Mouse (Mus musculus) heart, adult 11 months (tissue): ENCODE measurements around the gene Mov10l1.

Source experiments
- DNase-seq: peaks from one replicate; pipeline ENCODE4 v3.0.0; 2022

Gene Mov10l1

DNA sequence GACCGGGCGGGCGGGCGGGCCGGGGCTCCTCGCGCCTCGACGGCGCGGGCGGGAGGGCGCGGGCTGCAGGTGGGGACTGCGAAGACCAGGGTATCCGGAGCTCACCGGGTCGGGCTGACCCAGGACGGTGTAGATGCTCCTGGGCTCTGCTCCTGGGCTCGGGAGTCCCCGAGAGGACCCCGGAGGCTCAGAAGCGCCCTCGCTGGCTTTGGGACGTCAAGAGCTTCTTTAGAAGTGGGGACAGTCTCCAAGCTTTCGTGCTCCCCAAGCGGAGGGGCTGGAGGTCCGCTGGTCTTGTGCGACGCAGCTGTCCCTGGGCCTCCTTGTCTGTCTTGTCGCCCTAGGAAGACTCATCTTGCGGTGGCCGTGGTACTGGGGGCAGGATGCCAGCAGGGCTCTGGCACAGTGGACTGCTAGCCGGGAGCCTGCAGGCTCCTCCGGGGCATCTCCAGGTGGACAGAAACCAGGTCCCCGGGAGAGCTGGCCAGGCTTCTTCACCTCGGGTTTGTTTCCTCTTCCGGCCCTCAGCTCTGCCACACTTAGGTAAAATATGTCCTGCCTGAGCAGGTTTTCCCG is 93.5 kb downstream of the Mov10l1 start:
- DNase-seq, result peak; percentile 96

GRCm38 (mm10) chr15:89078208-89078836 is 95.6 kb downstream of the Mov10l1 start:
- peak; percentile 97 for DNase-seq

DNA sequence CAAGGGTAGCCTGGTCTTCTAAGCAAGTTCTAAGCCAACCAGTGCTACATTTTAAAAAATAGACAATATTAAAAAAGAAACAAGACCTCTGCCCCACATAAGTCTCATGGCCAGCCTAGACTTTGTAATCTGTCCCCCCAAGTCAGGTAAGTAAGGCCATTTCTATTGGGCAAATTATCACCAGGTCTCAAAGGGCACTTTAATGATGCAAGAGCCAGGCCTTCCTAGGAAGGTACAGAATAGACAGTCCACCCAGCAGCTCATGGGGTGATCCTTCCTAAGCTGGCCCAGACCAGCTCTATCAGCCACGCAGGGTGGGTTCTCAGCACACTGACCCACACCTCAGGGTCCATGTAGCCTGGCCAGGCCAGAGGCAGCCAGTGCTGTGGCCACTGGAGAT is 101.2 kb downstream of the Mov10l1 start:
- no peak for DNase-seq

- DNase-seq, result no peak
Measured at GRCm38 (mm10) chr15:89084826-89085225, 102.1 kb downstream of the Mov10l1 start.

GRCm38 (mm10) chr15:89088607-89089247 is 106.0 kb downstream of the Mov10l1 start, which contains the start of gene Selenoo:
Selenoo (plus strand) TSS chr15:89089084.
- peak; percentile 100 for DNase-seq

GRCm38 (mm10) chr15:89089248-89090051 is 106.7 kb downstream of the Mov10l1 start:
- DNase-seq, result no peak

GRCm38 (mm10) chr15:89090662-89091061 is 108.0 kb downstream of the Mov10l1 start:
- DNase-seq, result no peak

GRCm38 (mm10) chr15:89092181-89092580 is 109.5 kb downstream of the Mov10l1 start:
- no peak for DNase-seq

DNA sequence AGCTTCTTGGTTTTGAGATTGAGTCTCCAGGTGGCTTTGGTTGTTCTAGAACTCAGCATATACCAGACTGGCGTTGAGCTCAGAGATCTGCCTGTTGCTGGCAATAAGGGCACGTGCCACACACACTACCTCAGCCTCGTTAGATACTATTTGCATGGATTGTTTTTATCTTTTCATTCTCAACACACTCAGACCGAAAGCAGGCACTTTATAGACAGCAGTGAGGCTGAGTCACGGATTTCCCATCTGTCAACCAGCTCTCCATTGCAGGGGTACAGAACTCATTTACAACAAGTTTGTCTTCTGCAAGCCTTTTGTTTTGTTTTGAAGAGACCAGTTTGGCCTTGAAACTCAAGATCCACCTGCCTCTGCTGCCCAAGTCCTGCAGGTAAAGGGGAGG is 114.7 kb downstream of the Mov10l1 start:
- DNase-seq, result no peak

GRCm38 (mm10) chr15:89098616-89099015 is 115.9 kb downstream of the Mov10l1 start:
- no peak for DNase-seq

DNA sequence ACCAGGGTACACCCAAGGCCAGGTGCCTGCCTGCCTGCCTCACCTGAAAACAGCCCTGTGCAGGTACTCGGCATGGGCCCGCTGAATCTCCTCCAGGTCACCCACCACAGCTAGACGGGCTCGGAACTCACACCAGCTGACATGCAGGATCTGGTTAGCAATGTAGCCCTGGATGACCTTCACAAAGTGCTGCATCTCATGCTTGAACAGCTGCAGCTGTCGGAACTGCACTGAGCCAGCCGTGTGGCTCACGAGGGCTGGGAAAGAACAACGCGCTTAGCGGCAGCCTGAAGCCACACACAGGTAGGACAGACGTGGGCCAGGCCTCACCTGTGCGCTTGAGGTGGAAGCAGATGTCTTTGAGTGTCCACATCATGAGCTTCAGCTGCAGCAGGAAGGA is 118.1 kb downstream of the Mov10l1 start:
- DNase-seq, result no peak

GRCm38 (mm10) chr15:89102646-89103045 is 119.9 kb downstream of the Mov10l1 start:
- DNase-seq, result no peak

- DNase-seq, result no peak
Measured at GRCm38 (mm10) chr15:89103921-89104320, 121.2 kb downstream of the Mov10l1 start.

DNA sequence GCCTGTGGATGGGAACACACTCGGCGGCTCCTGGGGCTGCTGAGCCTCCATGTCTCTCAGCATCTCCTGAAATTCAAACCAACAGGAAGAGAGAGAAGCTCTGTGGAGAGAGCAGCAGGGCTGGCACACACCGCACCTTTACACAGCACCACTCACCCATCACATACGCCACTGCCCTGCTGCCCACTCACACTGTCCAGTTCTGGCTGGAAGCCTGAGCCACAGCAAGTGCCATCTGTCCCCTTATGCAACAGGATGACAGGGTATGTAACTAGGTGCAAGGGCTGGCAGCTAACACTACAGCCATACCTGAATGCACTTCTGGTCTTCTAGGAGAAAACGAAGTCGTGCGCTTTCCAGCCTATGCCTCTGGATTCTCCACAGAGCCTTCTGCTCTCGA is 121.7 kb downstream of the Mov10l1 start:
- no peak for DNase-seq
